ENCODE assay signal across 25 mouse cellular contexts in the genomic region with DNA sequence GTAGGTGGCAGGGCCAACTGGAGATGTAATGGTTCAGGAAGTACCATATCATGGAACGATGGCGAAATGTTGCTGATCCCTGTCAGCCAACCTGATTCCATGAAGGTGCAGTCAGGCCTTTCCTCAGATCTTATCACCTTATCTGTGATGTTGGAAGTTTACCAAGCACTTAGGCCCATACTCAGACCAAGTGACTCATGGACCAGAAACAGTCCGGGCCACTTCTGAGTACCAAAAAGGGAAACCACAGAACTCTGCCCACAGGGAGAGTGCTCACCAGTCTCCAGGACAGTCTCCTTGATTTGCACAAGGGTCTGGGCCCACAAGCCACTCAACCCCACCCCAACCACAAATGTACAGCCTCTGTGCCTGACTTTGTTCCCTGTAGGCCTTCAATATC. TPM values are rescaled to one million over a fixed set of nuclear protein-coding genes. Genes with fewer than 3 reads are reported as not detected.
A peak's percentile ranks its signal among the peaks of the same experiment; 100 is the strongest.
DNase-seq lines count a peak whose midpoint lies in the region; ATAC-seq lines count a peak whose summit lies in the region.
"Had no signal": no experiment of that assay in that cellular context is flagged by ENCODE, and none has a peak within 500 bp of the region (broad histone marks: within the 10 kb centered on the region; RNA-seq: fewer than 3 reads in every experiment).

No protein-coding gene starts in this region.

- no peaks in the 10 kb centered on the region for H3K9me3 ChIP-seq in forebrain, embryonic 12.5 days
- no peaks in the 10 kb centered on the region for H3K9me3 ChIP-seq in heart, embryonic 12.5 days (replicated peaks)
- H3K9me3 ChIP-seq: forebrain, embryonic 10.5 days; midbrain, embryonic 15.5 days; neural tube, embryonic 13.5 days; stomach, embryonic 15.5 days had no signal

- ATAC-seq in common myeloid progenitor, adult 5-6 weeks (replicated peaks; ENCODE audit: low read depth, poor library complexity, severe bottlenecking): peak; percentile 27; the same call in 1 of the 2 replicates
- ATAC-seq in megakaryocyte progenitor cell, adult 5-6 weeks (replicated peaks; ENCODE audit: poor library complexity): peak; percentile 23; the same call in 1 of the 2 replicates
- no peak for ATAC-seq in forebrain, embryonic 12.5 days (ENCODE audit: low FRiP score)
- ATAC-seq in heart, embryonic 12.5 days (ENCODE audit: insufficient number of reproducible peaks, low FRiP score): no peak
- ATAC-seq: forebrain, postnatal 0 days; hindbrain, embryonic 16.5 days; midbrain, embryonic 15.5 days had no signal

- 78% methylated on average over 3 of the region's 3 CpGs for WGBS in forebrain, embryonic 12.5 days
- 70% methylated on average over 3 of the region's 3 CpGs for WGBS in heart, embryonic 12.5 days

- H3K4me3 ChIP-seq in forebrain, embryonic 12.5 days (replicated peaks): no peak overlapping the region
- H3K4me3 ChIP-seq in heart, embryonic 12.5 days: no peak overlapping the region
- H3K4me3 ChIP-seq: forebrain, embryonic 10.5 days; midbrain, embryonic 15.5 days; myocyte; neural tube, embryonic 13.5 days; stomach, embryonic 15.5 days had no signal

- H3K27ac ChIP-seq in forebrain, embryonic 12.5 days: no peak overlapping the region
- no peak overlapping the region for H3K27ac ChIP-seq in heart, embryonic 12.5 days (ENCODE audit: poor library complexity, severe bottlenecking)
- H3K27ac ChIP-seq: forebrain, embryonic 10.5 days; midbrain, embryonic 15.5 days; neural tube, embryonic 13.5 days; stomach, embryonic 15.5 days had no signal

- no peaks in the 10 kb centered on the region for H3K27me3 ChIP-seq in forebrain, embryonic 12.5 days
- no peaks in the 10 kb centered on the region for H3K27me3 ChIP-seq in heart, embryonic 12.5 days (replicated peaks)
- H3K27me3 ChIP-seq: midbrain, embryonic 15.5 days; neural tube, embryonic 13.5 days; stomach, embryonic 15.5 days had no signal

- peak; percentile 74 to 86 for DNase-seq in lung, adult 18-20 months
- DNase-seq in lung, postnatal 10 days: peak; percentile 59
- no peak for DNase-seq in gastrocnemius, postnatal 4 days (ENCODE audit: low spot score in 2 of 2)
- DNase-seq in left cerebral cortex, adult 8-10 months (ENCODE audit: low spot score in 2 of 2): no peak
- DNase-seq: adrenal gland, postnatal 10 days; cerebellum, adult 18-20 months; cerebellum, postnatal 25 days; forebrain, postnatal 0 days; gastrocnemius, postnatal 25 days; kidney, adult 11 months; kidney, postnatal 4 days; layer of hippocampus, adult 9-11 months; retina, postnatal 1 day; thymus, adult 2 months; thymus, postnatal 4 days had no signal

- H3K4me2 ChIP-seq in forebrain, embryonic 12.5 days: no peak overlapping the region
- H3K4me2 ChIP-seq in heart, embryonic 12.5 days: no peak overlapping the region
- H3K4me2 ChIP-seq: midbrain, embryonic 15.5 days; neural tube, embryonic 13.5 days; stomach, embryonic 15.5 days had no signal

- H3K36me3 ChIP-seq in forebrain, embryonic 12.5 days (replicated peaks): no peaks in the 10 kb centered on the region
- no peaks in the 10 kb centered on the region for H3K36me3 ChIP-seq in heart, embryonic 12.5 days
- H3K36me3 ChIP-seq: forebrain, embryonic 10.5 days; midbrain, embryonic 15.5 days; neural tube, embryonic 13.5 days; stomach, embryonic 15.5 days had no signal

- H3K4me1 ChIP-seq in forebrain, embryonic 12.5 days: no peaks in the 10 kb centered on the region
- H3K4me1 ChIP-seq in heart, embryonic 12.5 days (replicated peaks): no peaks in the 10 kb centered on the region
- H3K4me1 ChIP-seq: forebrain, embryonic 10.5 days; midbrain, embryonic 15.5 days; neural tube, embryonic 13.5 days; stomach, embryonic 15.5 days had no signal

- H3K9ac ChIP-seq in forebrain, embryonic 12.5 days: no peak overlapping the region
- no peak overlapping the region for H3K9ac ChIP-seq in heart, embryonic 12.5 days
- H3K9ac ChIP-seq: forebrain, postnatal 0 days; midbrain, embryonic 15.5 days; neural tube, embryonic 13.5 days; stomach, embryonic 15.5 days had no signal

RNA-seq across cellular contexts. Expression of gene Ctsh, which starts 18.2 kb away (rescaled TPM):
- total RNA-seq in common myeloid progenitor, adult 5-6 weeks (2017): 8.8 and 19.2 TPM in 2 replicates
- 78.9 and 96.1 TPM in 2 replicates for total RNA-seq in megakaryocyte progenitor cell, adult 5-6 weeks (2015)
- 44.7 and 52.8 TPM in 2 replicates for total RNA-seq in megakaryocyte progenitor cell, adult 5-6 weeks (2017)
- 7.5 and 7.7 TPM in 2 replicates for polyA plus RNA-seq in forebrain, embryonic 12.5 days (2016; fragmentation: Nextera tagmentation; extraction: Ambion mirVana)
- polyA plus RNA-seq in heart, embryonic 12.5 days (2016; fragmentation: Nextera tagmentation; extraction: Ambion mirVana): 37.4 and 39.3 TPM in 2 replicates
- total RNA-seq in gastrocnemius, postnatal 4 days (2021): 10 to 100 TPM; 28.7 to 34.2 TPM
- total RNA-seq in left cerebral cortex, adult 8-10 months (2022): 10 to 100 TPM; 16.2 to 42.2 (median 32.4) TPM

Comparison
In these comparisons a context has a peak if more than half of its experiments do, and no peak if none do; other contexts are left out.
1. ATAC-seq: peak in common myeloid progenitor, adult 5-6 weeks (single experiment) and megakaryocyte progenitor cell, adult 5-6 weeks (single experiment); none in forebrain, embryonic 12.5 days (single experiment) and heart, embryonic 12.5 days (single experiment).
2. DNase-seq: peak in lung, adult 18-20 months (2 of 2) and lung, postnatal 10 days (single experiment); none in gastrocnemius, postnatal 4 days (0 of 2) and left cerebral cortex, adult 8-10 months (0 of 2).